Mouse (Mus musculus) erythroblast, embryonic 14.5 days (primary cell): ENCODE data around the gene Dbh.

Experiments
- GATA1 ChIP-seq: IDR thresholded peaks from 2 replicates; pipeline ENCODE4 v1.6.1; 2012; ENCODE audit warnings: low read length, inconsistent platforms, mixed read lengths
- TAL1 ChIP-seq: IDR thresholded peaks from 3 replicates; pipeline ENCODE4 v1.6.1; 2012; ENCODE audit warnings: low read length, inconsistent platforms, mixed read lengths

DNA sequence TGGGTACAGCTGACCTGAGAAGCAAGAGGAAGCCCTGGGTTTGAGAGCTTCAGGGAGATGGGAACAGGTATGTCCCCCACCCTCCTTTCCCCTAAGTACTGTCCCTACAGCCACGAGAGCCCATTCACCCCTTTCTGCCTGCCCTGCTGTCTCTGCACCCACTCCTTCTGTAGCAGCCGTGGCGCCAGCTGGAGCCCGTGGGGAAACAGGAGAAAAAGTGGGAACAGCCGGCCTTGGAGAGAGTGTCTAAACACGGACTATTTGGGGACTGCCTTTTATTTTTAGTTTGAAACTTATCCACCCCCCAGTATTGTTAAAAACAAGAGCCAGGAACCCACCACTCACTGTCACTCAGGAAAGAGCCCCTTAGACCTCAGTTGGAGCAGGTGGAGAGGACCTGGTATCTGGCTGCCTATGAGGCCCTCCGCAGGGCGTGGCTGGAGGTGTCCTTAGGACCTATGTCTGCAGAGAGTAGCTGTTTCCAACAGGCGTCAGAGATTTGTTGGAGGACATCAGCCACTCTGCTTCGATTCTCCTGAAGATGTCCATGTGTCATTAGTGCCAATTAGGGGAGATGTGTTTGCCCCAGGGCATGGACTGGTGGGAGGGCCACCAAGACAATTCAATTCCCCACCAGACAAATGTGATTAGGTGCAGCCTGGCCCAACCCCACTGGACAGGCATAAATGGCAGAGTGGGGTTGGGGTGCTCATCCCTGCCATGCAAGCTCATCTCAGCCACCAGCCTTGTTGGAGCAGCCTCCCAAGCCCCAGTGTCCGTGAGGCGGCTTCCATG lies at the start of gene Dbh:
- TF ChIP-seq GATA1 (no peak), TAL1 (no peak)
